In the genomic region with DNA sequence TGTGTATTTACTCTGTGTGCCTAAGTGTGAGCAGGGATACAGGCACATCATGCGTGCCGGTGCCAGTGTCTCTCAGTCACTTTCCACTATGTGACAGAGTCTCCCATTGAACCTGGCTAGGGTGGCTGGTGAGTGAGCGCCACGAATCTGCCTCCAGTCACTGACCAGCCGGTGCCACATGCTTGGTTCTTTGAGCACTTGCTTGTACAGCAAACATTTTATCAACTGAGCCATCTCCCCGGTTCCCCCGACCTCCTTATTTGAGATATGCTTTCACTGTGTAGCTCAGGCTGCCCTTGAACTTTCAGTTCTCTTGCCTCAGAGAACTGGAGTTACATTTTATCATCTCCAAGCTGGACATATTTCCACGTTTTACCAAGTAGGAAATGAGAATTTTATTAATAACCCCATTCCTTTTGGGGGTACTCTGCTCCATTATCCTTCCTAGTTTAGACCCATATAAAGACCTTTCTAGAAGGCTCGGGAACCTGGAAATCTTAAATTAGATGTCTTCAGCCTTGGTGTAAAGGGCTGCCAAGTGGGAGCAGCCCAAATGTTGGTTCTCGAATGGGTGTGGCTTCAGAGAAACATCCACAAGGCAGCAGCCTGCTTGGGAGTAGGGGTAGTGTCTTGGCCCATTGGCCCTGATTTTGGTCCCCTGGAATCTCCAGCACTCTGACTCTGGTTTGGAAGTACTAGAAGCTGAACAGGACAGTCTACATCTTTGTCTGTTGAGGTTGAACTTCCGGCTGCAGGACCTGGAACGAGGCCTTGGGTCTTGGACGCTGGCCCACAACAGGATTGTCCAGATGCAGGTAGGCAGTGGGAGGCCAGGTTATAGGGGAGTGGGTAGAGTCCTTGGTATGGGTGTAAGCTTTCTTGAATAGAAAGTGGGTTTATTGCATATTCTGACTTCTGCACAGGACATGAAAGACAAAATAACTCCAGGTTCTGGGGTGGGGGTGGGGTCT, we compare ENCODE assay signal across 14 mouse cellular contexts. TPM values are rescaled to one million over a fixed set of nuclear protein-coding genes. Genes with fewer than 3 reads are reported as not detected.
DNase-seq lines count a peak whose midpoint lies in the region; ATAC-seq and TF ChIP-seq lines count a peak whose summit lies in the region.
"Had no signal": no experiment of that assay in that cellular context is flagged by ENCODE, and none has a peak within 500 bp of the region (broad histone marks: within the 10 kb centered on the region; RNA-seq: fewer than 3 reads in every experiment).

No protein-coding gene starts in this region.

- no peaks in the 10 kb centered on the region for H3K27me3 ChIP-seq in lung, embryonic 15.5 days
- H3K27me3 ChIP-seq in intestine, embryonic 16.5 days (replicated peaks; ENCODE audit: control insufficient read depth, insufficient read depth, low read length): no peaks in the 10 kb centered on the region
- no peaks in the 10 kb centered on the region for H3K27me3 ChIP-seq in stomach, embryonic 15.5 days (replicated peaks)
- H3K27me3 ChIP-seq: CH12.LX; hindbrain, embryonic 15.5 days; neural tube, embryonic 12.5 days had no signal

- no peak for TF ChIP-seq CTCF in gastrocnemius, adult 2 months (IDR thresholded peaks at IDR 0.05)

- no peak for ATAC-seq in lung, embryonic 15.5 days (ENCODE audit: borderline replicate concordance, extremely low read depth, low FRiP score, low TSS enrichment)
- ATAC-seq in intestine, embryonic 16.5 days: no peak
- no peak for ATAC-seq in stomach, embryonic 15.5 days (ENCODE audit: insufficient read depth, low FRiP score, low read depth)
- ATAC-seq: activated CD4-positive, CD25-positive, alpha-beta regulatory T cell, adult 4 months had no signal

- H3K9ac ChIP-seq in lung, embryonic 15.5 days: peak overlapping the region; percentile 33
- peak overlapping the region; percentile 60 for H3K9ac ChIP-seq in intestine, embryonic 16.5 days (ENCODE audit: low read depth, low read length)
- H3K9ac ChIP-seq in stomach, embryonic 15.5 days: no peak overlapping the region
- H3K9ac ChIP-seq: hindbrain, embryonic 15.5 days had no signal

- H3K27ac ChIP-seq in gastrocnemius, adult 2 months: no peak overlapping the region
- H3K27ac ChIP-seq in lung, embryonic 15.5 days: no peak overlapping the region
- H3K27ac ChIP-seq in intestine, embryonic 16.5 days (ENCODE audit: low read length): no peak overlapping the region
- H3K27ac ChIP-seq in stomach, embryonic 15.5 days: no peak overlapping the region
- H3K27ac ChIP-seq: hindbrain, embryonic 15.5 days; neural tube, embryonic 12.5 days had no signal

- no peak overlapping the region for H3K4me3 ChIP-seq in gastrocnemius, adult 2 months
- peak overlapping the region; percentile 38 for H3K4me3 ChIP-seq in lung, embryonic 15.5 days
- peak overlapping the region; percentile 53 for H3K4me3 ChIP-seq in intestine, embryonic 16.5 days (ENCODE audit: low read length)
- peak overlapping the region; percentile 44 for H3K4me3 ChIP-seq in stomach, embryonic 15.5 days (replicated peaks)
- H3K4me3 ChIP-seq: hindbrain, embryonic 15.5 days had no signal

- H3K9me3 ChIP-seq in lung, embryonic 15.5 days: no peaks in the 10 kb centered on the region
- H3K9me3 ChIP-seq in intestine, embryonic 16.5 days (ENCODE audit: control insufficient read depth, low read length): no peaks in the 10 kb centered on the region
- H3K9me3 ChIP-seq in stomach, embryonic 15.5 days: no peaks in the 10 kb centered on the region
- H3K9me3 ChIP-seq: hindbrain, embryonic 15.5 days; neural tube, embryonic 12.5 days had no signal

- peaks cover 5% of the 10 kb centered on the region; the same call in 1 of the 2 replicates for H3K4me1 ChIP-seq in lung, embryonic 15.5 days
- H3K4me1 ChIP-seq in intestine, embryonic 16.5 days (ENCODE audit: control insufficient read depth, insufficient read depth, low read length): peaks cover 8% of the 10 kb centered on the region; the same call in 1 of the 2 replicates
- 0 out of 2 replicates have a peak, but pooled peaks cover 3% of the 10 kb centered on the region for H3K4me1 ChIP-seq in stomach, embryonic 15.5 days

- no peaks in the 10 kb centered on the region for H3K36me3 ChIP-seq in lung, embryonic 15.5 days
- no peaks in the 10 kb centered on the region for H3K36me3 ChIP-seq in intestine, embryonic 16.5 days (ENCODE audit: control insufficient read depth, insufficient read depth, low read length)
- H3K36me3 ChIP-seq in stomach, embryonic 15.5 days: no peaks in the 10 kb centered on the region

- 57% methylated on average over 13 of the region's 13 CpGs for WGBS in lung, embryonic 15.5 days
- 65% methylated on average over 13 of the region's 13 CpGs for WGBS in intestine, embryonic 16.5 days
- 65% methylated on average over 13 of the region's 13 CpGs for WGBS in stomach, embryonic 15.5 days

- H3K4me2 ChIP-seq in lung, embryonic 15.5 days: peak overlapping the region; percentile 54
- H3K4me2 ChIP-seq in intestine, embryonic 16.5 days (ENCODE audit: low read depth, low read length): peak overlapping the region; percentile 57
- peak overlapping the region; percentile 46 for H3K4me2 ChIP-seq in stomach, embryonic 15.5 days

- peak; percentile 4 for DNase-seq in gastrocnemius, postnatal 14 days
- no peak for DNase-seq in gastrocnemius, adult 2 months
- no peak for DNase-seq in lung, postnatal 14 days
- no peak for DNase-seq in left cerebral cortex, postnatal 10 days (ENCODE audit: extremely low spot score in 1 of 2, low spot score in 2 of 2)
- DNase-seq in thymus, postnatal 0 days (ENCODE audit: low spot score): no peak
- DNase-seq: cerebellum, adult 9-10 months; thymus, adult 18-20 months had no signal

- intact Hi-C loops in gastrocnemius, postnatal 14 days (cut with DNase I; ENCODE audit: low total_unique reads): no loop called here
- intact Hi-C loops in gastrocnemius, adult 2 months (cut with DNase I): no loop called here
- intact Hi-C loops in left cerebral cortex, postnatal 10 days (cut with DNase I): no loop called here

RNA-seq across cellular contexts. Expression of gene Syne4, which starts 1.2 kb away (rescaled TPM):
- 1 to 10 TPM; 1.0 to 1.1 TPM for total RNA-seq in gastrocnemius, postnatal 14 days (2021)
- total RNA-seq in gastrocnemius, adult 2 months (2021): 1 to 10 TPM; 1.8 to 2.1 TPM
- polyA plus RNA-seq in lung, embryonic 15.5 days (2015; fragmentation: Nextera tagmentation; extraction: Ambion mirVana): 25.1 and 29.5 TPM in 2 replicates
- polyA plus RNA-seq in intestine, embryonic 16.5 days (2015; fragmentation: Nextera tagmentation; extraction: Ambion mirVana): 58.9 and 59.7 TPM in 2 replicates
- 65.2 and 73.8 TPM in 2 replicates for polyA plus RNA-seq in stomach, embryonic 15.5 days (2015; fragmentation: Nextera tagmentation; extraction: Ambion mirVana)
- 1 to 10 TPM; 5.4 to 7.5 TPM for total RNA-seq in left cerebral cortex, postnatal 10 days (2021)
- 7.6 and 9.5 TPM in 2 replicates for polyA plus RNA-seq in thymus, postnatal 0 days (2015; fragmentation: Nextera tagmentation; extraction: Ambion mirVana)

RNA-seq across cellular contexts. Expression of gene E130208F15Rik, which starts 5.7 kb away (rescaled TPM):
- under 1 TPM; 0.51 to 0.78 TPM for total RNA-seq in gastrocnemius, postnatal 14 days (2021)
- under 1 TPM; 0.36 to 0.42 TPM for total RNA-seq in gastrocnemius, adult 2 months (2021)
- polyA plus RNA-seq in lung, embryonic 15.5 days (2015; fragmentation: Nextera tagmentation; extraction: Ambion mirVana): 1.9 TPM in 1 of 2 replicates, not detected in the other
- 0.61 and 2.8 TPM in 2 replicates for polyA plus RNA-seq in intestine, embryonic 16.5 days (2015; fragmentation: Nextera tagmentation; extraction: Ambion mirVana)
- polyA plus RNA-seq in stomach, embryonic 15.5 days (2015; fragmentation: Nextera tagmentation; extraction: Ambion mirVana): 2.4 and 2.6 TPM in 2 replicates
- total RNA-seq in left cerebral cortex, postnatal 10 days (2021): under 1 TPM; 0.45 to 0.67 TPM
- polyA plus RNA-seq in thymus, postnatal 0 days (2015; fragmentation: Nextera tagmentation; extraction: Ambion mirVana): 0.68 and 2.0 TPM in 2 replicates
- polyA plus RNA-seq: activated CD4-positive, CD25-positive, alpha-beta regulatory T cell, adult 4 months; hindbrain, embryonic 15.5 days; neural tube, embryonic 12.5 days had no signal

RNA-seq across cellular contexts. Expression of gene Alkbh6, which starts 7.3 kb away (rescaled TPM):
- 10 to 100 TPM; 16.0 to 17.4 TPM for total RNA-seq in gastrocnemius, postnatal 14 days (2021)
- total RNA-seq in gastrocnemius, adult 2 months (2021): 10 to 100 TPM; 21.0 to 22.9 TPM
- 76.6 and 78.7 TPM in 2 replicates for polyA plus RNA-seq in lung, embryonic 15.5 days (2015; fragmentation: Nextera tagmentation; extraction: Ambion mirVana)
- 68.8 and 70.6 TPM in 2 replicates for polyA plus RNA-seq in intestine, embryonic 16.5 days (2015; fragmentation: Nextera tagmentation; extraction: Ambion mirVana)
- 63.2 and 72.3 TPM in 2 replicates for polyA plus RNA-seq in stomach, embryonic 15.5 days (2015; fragmentation: Nextera tagmentation; extraction: Ambion mirVana)
- 10 to 100 TPM; 45.9 to 47.5 TPM for total RNA-seq in left cerebral cortex, postnatal 10 days (2021)
- 71.3 and 71.8 TPM in 2 replicates for polyA plus RNA-seq in thymus, postnatal 0 days (2015; fragmentation: Nextera tagmentation; extraction: Ambion mirVana)

RNA-seq across cellular contexts. Expression of gene Sdhaf1, which starts 7.9 kb away (rescaled TPM):
- 10 to 100 TPM in 1 of 2 experiments, 1 to 10 TPM in 1; 7.8 to 10.6 TPM for total RNA-seq in gastrocnemius, postnatal 14 days (2021)
- 1 to 10 TPM; 5.9 to 6.9 TPM for total RNA-seq in gastrocnemius, adult 2 months (2021)
- 18.2 and 19.5 TPM in 2 replicates for polyA plus RNA-seq in lung, embryonic 15.5 days (2015; fragmentation: Nextera tagmentation; extraction: Ambion mirVana)
- 13.8 and 14.3 TPM in 2 replicates for polyA plus RNA-seq in intestine, embryonic 16.5 days (2015; fragmentation: Nextera tagmentation; extraction: Ambion mirVana)
- 14.3 and 16.1 TPM in 2 replicates for polyA plus RNA-seq in stomach, embryonic 15.5 days (2015; fragmentation: Nextera tagmentation; extraction: Ambion mirVana)
- total RNA-seq in left cerebral cortex, postnatal 10 days (2021): 1 to 10 TPM; 7.8 to 8.2 TPM
- polyA plus RNA-seq in thymus, postnatal 0 days (2015; fragmentation: Nextera tagmentation; extraction: Ambion mirVana): 19.0 and 22.7 TPM in 2 replicates

RNA-seq across cellular contexts. Expression of gene Clip3, which starts 24.3 kb away (rescaled TPM):
- 10 to 100 TPM; 18.2 to 20.9 TPM for total RNA-seq in gastrocnemius, postnatal 14 days (2021)
- 1 to 10 TPM; 5.5 to 5.8 TPM for total RNA-seq in gastrocnemius, adult 2 months (2021)
- polyA plus RNA-seq in lung, embryonic 15.5 days (2015; fragmentation: Nextera tagmentation; extraction: Ambion mirVana): 18.6 and 18.8 TPM in 2 replicates
- 20.9 and 22.1 TPM in 2 replicates for polyA plus RNA-seq in intestine, embryonic 16.5 days (2015; fragmentation: Nextera tagmentation; extraction: Ambion mirVana)
- 23.2 and 26.6 TPM in 2 replicates for polyA plus RNA-seq in stomach, embryonic 15.5 days (2015; fragmentation: Nextera tagmentation; extraction: Ambion mirVana)
- total RNA-seq in left cerebral cortex, postnatal 10 days (2021): 100 to 1,000 TPM; 495 to 497 TPM
- 1.2 and 1.9 TPM in 2 replicates for polyA plus RNA-seq in thymus, postnatal 0 days (2015; fragmentation: Nextera tagmentation; extraction: Ambion mirVana)
- total RNA-seq: CH12.LX had no signal
